Mouse (Mus musculus) heart, embryonic 14.5 days (tissue): Measurements from ENCODE around the gene Slc29a2. TPM values are rescaled to one million over a fixed set of nuclear protein-coding genes. Genes with fewer than 3 reads are reported as not detected.

Experiments
- ATAC-seq: fragments of 200-750 bp; cut with Nextera tagmentation; 2 replicates; pipeline ENCODE4 v1.8.0; 2017; ENCODE audit warnings: low read depth, moderate TSS enrichment; ENCODE audit not compliant: insufficient number of reproducible peaks, insufficient read depth, low FRiP score
- H3K27ac ChIP-seq, 2 experiments: fragments of 200-500 bp in 1 of 2; fragments of 300-500 bp in 1 of 2; sonication (generic) in 1 of 2; replicated peaks in 1 of 2; 2 replicates each; pipeline ENCODE4 v1.5.1; 2012 to 2014; ENCODE audit warnings: low read depth in 2 of 2, low read length in 2 of 2, control low read depth in 1 of 2, mild to moderate bottlenecking in 1 of 2, mixed read lengths in 1 of 2; ENCODE audit not compliant: control insufficient read depth in 1 of 2, insufficient read depth in 1 of 2
- H3K27me3 ChIP-seq: fragments of 300-500 bp; sonication (generic); 2 replicates; pipeline ENCODE4 v1.6.1; 2014; ENCODE audit warnings: mild to moderate bottlenecking, low read length, control low read depth; ENCODE audit not compliant: control insufficient read depth, insufficient read depth
- H3K36me3 ChIP-seq: fragments of 300-500 bp; sonication (generic); 2 replicates; pipeline ENCODE4 v1.6.1; 2014; ENCODE audit warnings: mild to moderate bottlenecking, control low read depth, low read length, mixed read lengths; ENCODE audit not compliant: control insufficient read depth, insufficient read depth
- H3K4me1 ChIP-seq, 2 experiments: fragments of 200-500 bp in 1 of 2; fragments of 300-500 bp in 1 of 2; sonication (generic) in 1 of 2; 2 replicates each; pipeline ENCODE4 v1.6.1; 2012 to 2014; ENCODE audit warnings: low read length in 2 of 2, control low read depth in 1 of 2, mixed read lengths in 1 of 2; ENCODE audit not compliant: control insufficient read depth in 2 of 2, insufficient read depth in 2 of 2
- H3K4me2 ChIP-seq: fragments of 300-500 bp; sonication (generic); 2 replicates; pipeline ENCODE4 v1.6.1; 2014; ENCODE audit warnings: mild to moderate bottlenecking, low read length
- H3K4me3 ChIP-seq, 2 experiments: fragments of 200-500 bp in 1 of 2; fragments of 300-500 bp in 1 of 2; sonication (generic) in 1 of 2; 2 replicates each; pipeline ENCODE4 v1.5.1; 2012 to 2014; ENCODE audit warnings: low read length in 2 of 2, mild to moderate bottlenecking in 2 of 2, control low read depth in 1 of 2, low read depth in 1 of 2, moderate library complexity in 1 of 2; ENCODE audit not compliant: control insufficient read depth in 1 of 2, insufficient read depth in 1 of 2
- H3K9ac ChIP-seq: fragments of 300-500 bp; sonication (generic); 2 replicates; pipeline ENCODE4 v1.6.1; 2014; ENCODE audit warnings: mild to moderate bottlenecking, low read length
- H3K9me3 ChIP-seq: fragments of 300-500 bp; sonication (generic); 2 replicates; pipeline ENCODE4 v1.6.1; 2016; ENCODE audit warnings: low read length, control low read depth; ENCODE audit not compliant: control insufficient read depth
- WGBS: fragments of 180-500 bp; shearing (Covaris S2); extraction: QIAGEN DNeasy Blood & Tissue Kit; methylation state at CpG from one replicate; pipeline ENCODE4 v1.1.7; 2014; 5-methylcytosine and 5-hydroxymethylcytosine counted together
- polyA plus RNA-seq: library from polyadenylated mRNA; unstranded; fragments of >200 nt; fragmentation: Nextera tagmentation; extraction: Ambion mirVana; gene quantifications from 2 replicates; pipeline ENCODE4 v1.2.1, GENCODE M21; 2014

The Slc29a2 gene
- polyA plus RNA-seq, 1 experiment from 2014 or later = 10.2 TPM

DNA sequence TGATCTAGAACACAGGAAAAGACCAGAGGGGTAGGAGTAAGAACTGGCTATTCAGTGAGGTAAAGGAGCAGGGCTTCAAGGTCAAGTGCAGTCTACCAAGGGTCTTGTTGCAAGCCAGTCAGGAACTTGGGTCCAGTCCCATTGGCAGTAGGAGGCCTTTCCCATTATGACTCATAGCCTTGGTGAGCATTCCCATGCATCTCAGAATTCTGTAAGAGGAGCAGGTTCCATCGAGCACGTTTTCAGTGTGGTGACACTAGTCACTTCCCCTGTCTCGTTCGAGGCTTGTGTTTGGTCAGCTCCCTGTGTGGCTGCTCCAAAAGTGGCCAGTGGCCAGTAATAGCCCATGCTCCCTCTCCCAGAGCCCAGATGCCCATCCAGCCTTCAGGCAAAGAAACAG lies 21.9 kb downstream of the Slc29a2 start:
- no peak overlapping the region for H3K27ac ChIP-seq
- no peak for ATAC-seq
- WGBS = 75% methylated on average over 4 of the region's 4 CpGs
- no peak overlapping the region for H3K4me2 ChIP-seq
- H3K4me3 ChIP-seq = no peak overlapping the region
- H3K9ac ChIP-seq = no peak overlapping the region
- H3K9me3 ChIP-seq = no peaks in the 10 kb centered on the region
- H3K27me3 ChIP-seq = no peaks in the 10 kb centered on the region
- peaks cover 56% of the 10 kb centered on the region for H3K36me3 ChIP-seq
- peaks cover 5 to 15% of the 10 kb centered on the region in 2 experiments for H3K4me1 ChIP-seq

DNA sequence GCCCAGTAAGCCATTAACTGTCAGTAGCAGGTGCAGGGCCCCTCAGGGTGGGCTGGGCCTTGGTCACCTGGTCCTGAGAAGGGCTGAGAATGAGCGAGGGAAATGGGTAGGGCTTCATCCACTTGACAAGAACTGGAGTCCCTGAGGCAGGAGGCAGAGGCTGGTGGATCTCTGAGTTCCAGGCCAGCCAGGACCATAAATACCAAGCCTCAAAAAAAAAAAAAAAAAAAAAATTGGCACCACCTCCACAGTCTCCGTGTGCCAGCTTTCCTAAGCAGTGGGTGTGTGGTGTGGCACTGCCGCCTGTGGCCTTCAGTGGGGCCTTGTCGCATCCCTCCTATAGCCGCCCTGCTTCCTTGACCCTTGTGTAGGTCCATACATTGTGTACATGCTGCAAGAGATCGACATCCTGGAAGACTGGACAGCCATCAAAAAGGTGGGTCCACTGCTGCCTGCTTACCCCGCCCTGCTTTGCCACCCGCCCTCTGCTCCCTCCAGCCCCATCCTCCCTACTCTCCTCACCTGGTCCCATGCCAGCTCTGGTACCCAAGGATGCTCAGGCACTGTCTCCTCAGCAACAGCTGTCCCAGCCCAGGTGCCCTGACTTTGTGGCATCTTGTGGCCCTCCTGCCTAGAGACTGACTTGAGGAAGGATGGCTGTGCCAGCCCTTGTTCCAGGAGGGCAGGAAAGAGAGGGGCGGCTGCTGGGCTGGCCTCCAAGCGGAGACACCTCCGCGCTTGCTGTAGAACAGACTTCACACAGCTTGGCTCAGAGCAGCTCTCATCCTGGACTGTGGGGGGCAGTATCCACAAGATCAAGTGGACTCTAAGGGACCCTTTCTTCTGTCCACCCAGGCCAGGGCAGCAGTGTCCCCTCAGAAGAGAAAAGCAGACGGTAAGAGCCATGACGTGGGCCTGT lies 24.7 kb downstream of the Slc29a2 start:
- no peak overlapping the region for H3K9ac ChIP-seq
- H3K27me3 ChIP-seq = peaks cover 10% of the 10 kb centered on the region; the same call in 1 of the 2 replicates
- no peak overlapping the region for H3K27ac ChIP-seq
- ATAC-seq = no peak
- no peak overlapping the region for H3K4me3 ChIP-seq
- H3K4me1 ChIP-seq = peaks cover 17 to 30% of the 10 kb centered on the region in 2 experiments
- H3K36me3 ChIP-seq = peaks cover 47% of the 10 kb centered on the region
- no peak overlapping the region for H3K4me2 ChIP-seq
- H3K9me3 ChIP-seq = no peaks in the 10 kb centered on the region
- 85% methylated on average over 14 of the region's 14 CpGs for WGBS

DNA sequence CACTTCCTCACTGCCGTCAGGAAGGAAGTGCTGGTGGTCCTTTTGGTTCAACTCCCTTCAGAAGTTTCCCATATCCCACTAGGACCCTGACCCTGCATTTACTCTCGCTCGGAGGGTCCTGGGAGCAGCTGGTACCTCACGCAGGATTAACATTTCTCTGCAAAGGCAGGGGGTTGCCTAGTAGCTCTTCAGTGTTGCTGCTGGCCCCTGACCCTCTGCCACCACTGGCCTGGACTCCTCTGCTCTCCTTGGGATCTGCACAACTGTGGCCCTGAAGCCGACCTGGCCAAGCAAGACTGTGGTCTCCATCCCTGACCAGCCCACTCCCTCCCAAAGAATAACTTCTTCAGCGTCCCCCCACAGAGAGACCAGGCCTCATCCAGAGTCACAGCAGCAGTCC lies 25.7 kb downstream of the Slc29a2 start:
- H3K9me3 ChIP-seq = no peaks in the 10 kb centered on the region
- peaks cover 17 to 30% of the 10 kb centered on the region in 2 experiments for H3K4me1 ChIP-seq
- 80% methylated on average over 6 of the region's 6 CpGs for WGBS
- ATAC-seq = no peak
- peaks cover 45% of the 10 kb centered on the region for H3K36me3 ChIP-seq
- no peak overlapping the region for H3K27ac ChIP-seq
- H3K27me3 ChIP-seq = peaks cover 12% of the 10 kb centered on the region; the same call in 1 of the 2 replicates
- H3K9ac ChIP-seq = no peak overlapping the region
- no peak overlapping the region for H3K4me2 ChIP-seq
- H3K4me3 ChIP-seq = no peak overlapping the region

GRCm38 (mm10) chr19:5050047-5050905 lies 26.6 kb downstream of the Slc29a2 start, which contains the start of gene Rin1:
Gene Rin1, plus strand, starts transcription at chr19:5050481.
- peaks cover 17 to 30% of the 10 kb centered on the region in 2 experiments for H3K4me1 ChIP-seq
- no peaks in the 10 kb centered on the region for H3K9me3 ChIP-seq
- peak within 1 kb of the TSS; percentile 61 for H3K9ac ChIP-seq
- 0 out of 2 replicates have a peak, but pooled peaks have one; percentile 6 for ATAC-seq
- H3K27me3 ChIP-seq = peaks cover 12% of the 10 kb centered on the region; the same call in 1 of the 2 replicates
- peak within 1 kb of the TSS; percentile 69 for H3K4me2 ChIP-seq
- WGBS = 16% methylated on average over 14 of the region's 14 CpGs
- peaks cover 45% of the 10 kb centered on the region for H3K36me3 ChIP-seq
- peak within 1 kb of the TSS; percentile 17 to 53; a peak in 2 of 4 replicates for H3K27ac ChIP-seq
- peak within 1 kb of the TSS; percentile 18 to 33 for H3K4me3 ChIP-seq

DNA sequence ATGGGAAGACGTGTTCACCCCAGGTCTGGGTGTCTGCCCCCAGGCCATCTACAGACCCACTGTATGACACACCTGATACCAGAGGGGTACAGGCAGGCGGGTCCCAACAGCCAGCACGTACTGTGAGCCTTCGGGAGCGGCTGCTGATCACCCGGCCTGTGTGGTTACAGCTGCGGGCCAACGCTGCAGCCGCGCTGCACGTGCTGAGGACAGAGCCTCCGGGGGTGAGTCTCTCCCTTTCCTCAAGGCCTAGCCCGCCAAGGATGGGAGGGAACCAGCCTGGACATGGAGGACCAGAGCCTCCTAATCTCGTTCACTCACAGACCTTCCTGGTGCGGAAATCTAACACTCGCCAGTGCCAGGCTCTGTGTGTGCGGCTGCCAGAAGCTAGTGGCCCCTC lies 27.4 kb downstream of the Slc29a2 start:
- H3K9me3 ChIP-seq = no peaks in the 10 kb centered on the region
- H3K4me1 ChIP-seq = peaks cover 17 to 30% of the 10 kb centered on the region in 2 experiments
- peaks cover 39% of the 10 kb centered on the region for H3K36me3 ChIP-seq
- 1% methylated on average over 17 of the region's 17 CpGs for WGBS
- H3K27ac ChIP-seq = peak overlapping the region; percentile 17 to 53; a peak in 2 of 4 replicates
- H3K9ac ChIP-seq = peak overlapping the region; percentile 61
- peak overlapping the region; percentile 18 to 33 for H3K4me3 ChIP-seq
- peak overlapping the region; percentile 69 for H3K4me2 ChIP-seq
- ATAC-seq = 0 out of 2 replicates have a peak, but pooled peaks have one; percentile 11
- H3K27me3 ChIP-seq = peaks cover 12% of the 10 kb centered on the region; the same call in 1 of the 2 replicates

- peak overlapping the region; percentile 61 for H3K9ac ChIP-seq
- no peak for ATAC-seq
- peak overlapping the region; percentile 18 to 33; a peak in 3 of 4 replicates for H3K4me3 ChIP-seq
- H3K36me3 ChIP-seq = peaks cover 34% of the 10 kb centered on the region
- peak overlapping the region in 1 of 2 experiments; percentile 53; a peak in 2 of 4 replicates for H3K27ac ChIP-seq
- H3K27me3 ChIP-seq = peaks cover 12% of the 10 kb centered on the region; the same call in 1 of the 2 replicates
- H3K4me2 ChIP-seq = peak overlapping the region; percentile 69
- H3K4me1 ChIP-seq = peaks cover 17 to 30% of the 10 kb centered on the region in 2 experiments
- 43% methylated on average over 3 of the region's 3 CpGs for WGBS
- H3K9me3 ChIP-seq = no peaks in the 10 kb centered on the region
These were observed 27.9 kb downstream of the Slc29a2 start for GRCm38 (mm10) chr19:5051515-5051914.
